Mouse (Mus musculus) heart, embryonic 10.5 days (tissue): ENCODE measurements around the gene Tmem147. TPM values are rescaled to one million over a fixed set of nuclear protein-coding genes. Genes with fewer than 3 reads are reported as not detected.

Experiments used
- DNase-seq: peaks from one replicate; pipeline ENCODE4 v3.0.0-alpha.2; 2017; ENCODE audit warnings: low spot score
- H3K27ac ChIP-seq: fragments of 300-500 bp; sonication (generic); 2 replicates; pipeline ENCODE4 v1.5.1; 2016; ENCODE audit warnings: mild to moderate bottlenecking
- H3K27me3 ChIP-seq: fragments of 300-500 bp; sonication (generic); 2 replicates; pipeline ENCODE4 v1.6.1; 2016; ENCODE audit warnings: mild to moderate bottlenecking; ENCODE audit not compliant: poor library complexity, insufficient read depth, severe bottlenecking
- H3K36me3 ChIP-seq: fragments of 300-500 bp; sonication (generic); 2 replicates; pipeline ENCODE4 v1.6.1; 2016; ENCODE audit warnings: mild to moderate bottlenecking, moderate library complexity
- H3K4me1 ChIP-seq: fragments of 300-500 bp; sonication (generic); 2 replicates; pipeline ENCODE4 v1.6.1; 2016; ENCODE audit warnings: mild to moderate bottlenecking
- H3K4me3 ChIP-seq: fragments of 300-500 bp; sonication (generic); 2 replicates; pipeline ENCODE4 v1.5.1; 2016; ENCODE audit warnings: mild to moderate bottlenecking, moderate library complexity
- H3K9me3 ChIP-seq: fragments of 300-500 bp; sonication (generic); 2 replicates; pipeline ENCODE4 v1.6.1; 2016; ENCODE audit warnings: mild to moderate bottlenecking, moderate library complexity
- WGBS: fragments of 180-500 bp; shearing (Covaris S2); methylation state at CpG from one replicate; pipeline ENCODE4 v1.1.7; 2016; 5-methylcytosine and 5-hydroxymethylcytosine counted together
- polyA plus RNA-seq: library from polyadenylated mRNA; unstranded; fragments of >200 nt; fragmentation: Nextera tagmentation; extraction: Ambion mirVana; gene quantifications from 2 replicates; pipeline ENCODE4 v1.2.1, GENCODE M21; 2016

The Tmem147 gene
- polyA plus RNA-seq: 183 and 189 TPM in 2 replicates

DNA sequence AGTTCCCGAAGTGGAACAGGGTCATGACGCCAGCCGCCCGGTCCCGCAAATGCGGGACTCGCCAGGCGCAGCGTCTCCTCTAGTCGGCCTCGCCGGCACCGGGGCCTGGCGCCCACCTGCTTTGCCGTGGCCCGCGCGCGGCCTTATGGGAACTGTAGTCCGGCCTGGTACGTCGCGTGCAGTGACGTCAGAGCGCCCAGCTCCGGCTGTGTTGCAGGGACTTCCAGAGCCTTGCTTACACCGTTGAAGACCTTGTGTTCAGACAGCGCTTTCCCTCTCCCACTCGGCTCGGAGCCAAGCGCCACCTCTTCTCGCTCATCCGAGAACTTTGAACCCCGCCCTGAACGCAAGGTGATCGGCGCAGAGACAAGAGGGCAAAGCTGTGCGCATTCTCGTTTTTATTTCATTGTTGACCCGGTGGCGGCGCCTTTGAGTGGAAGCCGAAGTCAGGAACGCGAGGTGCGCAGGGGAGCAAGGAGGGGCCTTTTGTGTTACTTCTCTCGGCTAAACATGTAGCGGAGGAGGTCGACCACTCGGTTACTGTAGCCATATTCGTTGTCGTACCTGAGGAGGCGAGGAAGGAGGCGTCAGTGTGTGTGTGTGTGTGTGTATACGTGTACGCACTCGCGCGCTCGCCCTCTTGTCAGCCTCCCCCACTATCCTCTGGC, at the start of gene Tmem147:
Gene Tmem147, minus strand, starts transcription at position 145 of the 668 bp plus-strand sequence.
- peaks cover 17% of the 10 kb centered on the region for H3K4me1 ChIP-seq
- peak; percentile 98 for DNase-seq
- peak within 1 kb of the TSS; percentile 85 for H3K4me3 ChIP-seq
- H3K27me3 ChIP-seq: no peaks in the 10 kb centered on the region
- peaks cover 44% of the 10 kb centered on the region for H3K36me3 ChIP-seq
- H3K27ac ChIP-seq: peak within 1 kb of the TSS; percentile 92
- H3K9me3 ChIP-seq: no peaks in the 10 kb centered on the region
- under 1% methylated on average over 60 of the region's 60 CpGs for WGBS

DNA sequence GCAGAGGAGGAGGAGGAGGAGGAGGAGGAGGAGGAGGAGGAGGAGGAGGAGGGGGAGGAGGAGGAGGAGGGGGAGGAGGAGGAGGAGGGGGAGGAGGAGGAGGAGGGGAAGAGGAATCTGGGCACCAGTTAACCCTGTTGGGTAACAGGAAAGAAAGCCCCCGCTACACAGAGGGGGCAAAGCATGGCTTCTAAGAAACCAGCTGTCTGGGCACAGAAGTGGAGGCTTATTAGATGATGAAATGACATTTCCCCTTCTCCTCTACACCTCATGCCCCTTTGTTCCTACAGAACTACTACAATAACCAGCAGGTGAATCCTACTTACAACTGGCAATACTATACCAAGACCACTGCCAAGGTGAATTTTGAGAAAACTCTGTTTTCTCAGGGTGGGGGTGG, 48.6 kb upstream of the Tmem147 start:
- no peaks in the 10 kb centered on the region for H3K9me3 ChIP-seq
- DNase-seq: no peak
- 67% methylated on average over 1 of the region's 1 CpGs for WGBS
- H3K36me3 ChIP-seq: no peaks in the 10 kb centered on the region
- H3K27me3 ChIP-seq: no peaks in the 10 kb centered on the region
- H3K27ac ChIP-seq: no peak overlapping the region
- H3K4me3 ChIP-seq: no peak overlapping the region
- H3K4me1 ChIP-seq: no peaks in the 10 kb centered on the region

DNA sequence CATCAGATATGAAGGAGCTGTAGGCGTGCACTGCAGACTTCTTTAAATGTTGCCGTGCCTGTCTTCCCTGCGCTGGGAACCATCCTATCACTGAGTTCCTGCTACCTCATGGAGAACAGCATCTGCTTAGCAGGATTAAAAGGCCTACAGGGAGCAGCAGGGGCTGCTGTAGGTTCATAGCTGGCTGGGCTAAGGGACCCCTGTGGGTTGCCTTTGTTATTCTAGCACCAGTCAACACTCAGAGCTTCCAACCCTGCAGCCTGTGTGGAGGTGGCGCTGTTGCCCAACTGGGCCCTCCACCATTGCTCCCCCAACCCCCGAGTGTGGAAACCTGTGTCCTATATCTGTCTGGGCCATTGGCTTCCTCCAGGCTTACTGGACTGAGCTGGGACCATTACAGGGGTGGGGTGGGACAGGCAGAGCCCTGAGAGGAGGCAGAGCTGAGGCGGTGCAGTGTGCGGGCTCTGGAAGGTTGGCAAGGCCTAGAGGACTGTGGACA, 47.8 kb upstream of the Tmem147 start:
- H3K36me3 ChIP-seq: no peaks in the 10 kb centered on the region
- H3K27me3 ChIP-seq: no peaks in the 10 kb centered on the region
- H3K4me3 ChIP-seq: no peak overlapping the region
- WGBS: 39% methylated on average over 7 of the region's 7 CpGs
- H3K4me1 ChIP-seq: no peaks in the 10 kb centered on the region
- H3K9me3 ChIP-seq: no peaks in the 10 kb centered on the region
- DNase-seq: no peak
- no peak overlapping the region for H3K27ac ChIP-seq

DNA sequence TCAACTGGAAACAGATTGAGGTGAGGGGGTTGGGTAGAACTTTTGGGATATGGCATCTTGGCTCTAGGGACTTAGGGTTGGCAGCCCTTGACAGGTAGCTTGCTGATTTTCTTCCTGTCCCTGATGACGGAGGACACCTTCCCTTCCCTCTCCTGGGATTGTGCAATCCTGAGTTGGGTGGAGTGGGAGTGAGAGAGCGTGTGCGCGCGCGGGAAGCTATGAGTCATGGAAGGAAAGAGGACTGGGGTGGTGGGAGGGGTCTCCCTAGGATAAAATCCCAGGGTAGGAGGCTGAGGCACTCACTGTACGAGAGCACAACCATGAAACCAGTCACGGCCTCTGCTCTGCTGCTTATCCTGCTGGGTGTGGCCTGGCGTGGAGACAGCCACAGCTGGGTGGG, 46.8 kb upstream of the Tmem147 start:
- H3K36me3 ChIP-seq: no peaks in the 10 kb centered on the region
- H3K27me3 ChIP-seq: no peaks in the 10 kb centered on the region
- no peak overlapping the region for H3K27ac ChIP-seq
- no peak for DNase-seq
- no peaks in the 10 kb centered on the region for H3K9me3 ChIP-seq
- 78% methylated on average over 9 of the region's 9 CpGs for WGBS
- no peak overlapping the region for H3K4me3 ChIP-seq
- H3K4me1 ChIP-seq: no peaks in the 10 kb centered on the region

DNA sequence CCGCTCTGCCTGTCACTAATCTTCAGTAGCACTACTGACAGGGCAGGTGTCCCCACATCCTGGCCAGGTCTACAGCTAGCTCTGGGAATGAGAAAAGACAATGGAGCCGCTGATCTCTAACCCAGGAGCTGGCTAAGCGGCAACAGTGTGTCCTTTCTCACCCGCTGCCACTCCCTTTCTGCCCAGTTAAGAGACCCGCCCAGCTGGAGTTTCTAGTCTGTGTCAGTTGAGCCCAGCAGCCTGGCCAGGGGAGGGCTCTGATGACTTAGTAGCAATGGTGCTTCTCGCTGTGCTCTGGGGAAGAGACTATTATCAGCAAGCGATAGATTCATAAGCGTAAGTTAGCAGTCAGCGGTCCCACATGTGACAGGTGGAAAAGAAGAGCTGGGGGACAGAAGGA, 39.9 kb upstream of the Tmem147 start:
- no peaks in the 10 kb centered on the region for H3K36me3 ChIP-seq
- DNase-seq: no peak
- WGBS: 31% methylated on average over 9 of the region's 9 CpGs
- peaks cover 5% of the 10 kb centered on the region; the same call in 1 of the 2 replicates for H3K27me3 ChIP-seq
- peaks cover 13% of the 10 kb centered on the region for H3K4me1 ChIP-seq
- no peaks in the 10 kb centered on the region for H3K9me3 ChIP-seq
- no peak overlapping the region for H3K27ac ChIP-seq
- H3K4me3 ChIP-seq: no peak overlapping the region

DNA sequence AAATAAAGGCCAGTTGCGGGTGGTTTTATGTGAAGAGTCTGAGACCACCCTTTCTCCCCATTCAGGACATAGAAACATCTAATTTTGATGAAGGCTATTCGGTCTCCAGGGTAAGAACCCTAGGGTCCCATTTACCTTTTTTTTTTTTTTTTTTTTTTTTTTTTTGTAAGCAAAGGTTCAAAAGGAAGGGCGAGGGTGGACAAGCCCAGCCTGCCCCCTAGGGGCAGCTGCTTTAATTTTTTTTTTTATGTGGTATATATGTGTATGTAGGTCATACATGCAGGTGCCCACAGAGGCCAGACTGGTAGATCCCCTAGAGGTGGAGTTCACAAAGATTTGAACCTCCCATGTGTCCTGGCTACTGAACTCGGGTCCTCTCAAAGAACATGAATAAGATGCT, 37.1 kb upstream of the Tmem147 start:
- 85% methylated on average over 4 of the region's 4 CpGs for WGBS
- no peak for DNase-seq
- H3K27me3 ChIP-seq: peaks cover 8% of the 10 kb centered on the region; the same call in 1 of the 2 replicates

DNA sequence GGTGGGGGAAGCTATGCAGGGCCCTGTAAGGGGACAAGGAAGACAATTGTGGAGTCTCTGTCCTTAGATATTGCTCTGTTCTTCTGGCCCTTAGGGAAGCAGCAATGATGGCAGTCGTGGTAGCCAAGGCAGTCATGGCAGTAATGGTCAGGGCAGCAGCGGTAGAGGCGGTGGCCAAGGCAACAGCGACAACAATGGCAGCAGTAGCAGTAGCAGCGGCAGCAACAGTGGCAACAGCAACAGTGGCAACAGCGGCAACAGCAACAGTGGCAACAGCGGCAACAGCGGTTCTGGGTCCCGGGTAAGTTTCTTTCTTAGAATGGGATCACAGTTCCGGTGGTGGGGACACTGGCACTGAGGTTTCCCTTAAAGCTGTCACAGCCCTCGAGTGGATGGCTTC, 35.8 kb upstream of the Tmem147 start:
- Histone ChIP-seq H3K27ac (no peak overlapping the region), H3K9me3 (no peaks in the 10 kb centered on the region), H3K36me3 (no peaks in the 10 kb centered on the region), H3K27me3 (peaks cover 8% of the 10 kb centered on the region; the same call in 1 of the 2 replicates), H3K4me1 (peaks cover 27% of the 10 kb centered on the region), H3K4me3 (peak overlapping the region; percentile 29; the same call in 1 of the 2 replicates)
- DNase-seq: no peak
- 39% methylated on average over 11 of the region's 11 CpGs for WGBS

More for the DNA sequence above, 37.1 kb upstream of the Tmem147 start:
- no peak overlapping the region for H3K4me3 ChIP-seq
- H3K36me3 ChIP-seq: no peaks in the 10 kb centered on the region
- H3K4me1 ChIP-seq: peaks cover 18% of the 10 kb centered on the region
- H3K9me3 ChIP-seq: no peaks in the 10 kb centered on the region
- H3K27ac ChIP-seq: no peak overlapping the region

DNA sequence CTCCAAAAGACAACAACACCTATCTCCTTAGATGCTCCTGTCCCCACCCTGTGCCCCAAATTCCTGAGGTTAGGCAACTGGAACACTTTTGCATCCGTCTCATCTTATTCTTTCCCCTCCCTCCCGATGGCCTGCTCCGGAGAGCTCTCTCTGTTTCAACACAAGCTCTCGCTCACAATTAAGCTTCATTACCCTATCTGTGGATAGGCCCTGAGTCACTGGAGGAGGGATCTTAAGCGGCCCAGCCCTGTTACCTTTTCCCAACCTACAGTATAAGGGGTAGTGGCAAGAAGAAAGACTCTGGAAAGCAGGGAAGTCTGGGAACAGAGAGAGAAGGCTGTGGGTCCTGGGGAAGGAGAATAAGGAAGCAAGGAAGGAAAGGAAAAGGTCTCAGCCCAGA, 34.1 kb upstream of the Tmem147 start, which contains the start of gene Dmkn:
Gene Dmkn, plus strand, starts transcription at position 301 of the 400 bp plus-strand sequence.
- no peak within 1 kb of the TSS for H3K4me3 ChIP-seq
- WGBS: 54% methylated on average over 5 of the region's 5 CpGs
- H3K4me1 ChIP-seq: peaks cover 33% of the 10 kb centered on the region
- no peaks in the 10 kb centered on the region for H3K9me3 ChIP-seq
- H3K27ac ChIP-seq: no peak within 1 kb of the TSS
- no peak for DNase-seq
- no peaks in the 10 kb centered on the region for H3K36me3 ChIP-seq
- H3K27me3 ChIP-seq: peaks cover 8% of the 10 kb centered on the region; the same call in 1 of the 2 replicates

DNA sequence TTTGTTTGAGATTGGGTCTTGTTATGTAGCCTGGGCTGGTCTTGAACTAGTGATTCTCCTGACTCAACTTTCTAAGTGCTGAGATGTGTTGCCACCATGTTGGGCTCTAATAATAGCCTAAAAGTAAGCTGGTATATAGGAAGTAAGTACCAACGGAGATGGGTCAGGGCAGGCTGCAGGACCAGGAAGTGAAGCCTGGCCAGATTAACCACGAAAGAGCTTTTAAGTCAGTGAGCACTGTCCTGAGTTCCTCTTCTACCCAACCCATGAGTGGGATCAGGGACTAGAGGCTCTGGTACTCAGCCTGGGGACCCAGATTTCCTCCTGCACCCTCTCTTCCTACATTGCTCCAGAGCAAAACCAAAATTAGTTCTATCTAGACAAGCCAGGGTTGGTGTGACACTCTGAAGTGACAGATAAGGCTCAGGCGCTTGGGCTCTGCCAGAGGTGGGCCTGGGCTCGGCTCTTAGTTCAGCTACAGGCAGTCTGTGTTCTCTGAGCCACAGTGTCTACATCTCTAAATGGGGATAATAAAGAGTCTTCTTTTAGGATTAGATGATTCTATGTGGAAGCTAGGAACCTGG, 32.5 kb upstream of the Tmem147 start:
- DNase-seq: no peak
- Histone ChIP-seq H3K9me3 (no peaks in the 10 kb centered on the region), H3K27ac (no peak overlapping the region), H3K4me3 (no peak overlapping the region), H3K4me1 (peaks cover 30% of the 10 kb centered on the region), H3K36me3 (no peaks in the 10 kb centered on the region), H3K27me3 (peaks cover 8% of the 10 kb centered on the region; the same call in 1 of the 2 replicates)
- 44% methylated on average over 4 of the region's 4 CpGs for WGBS

DNA sequence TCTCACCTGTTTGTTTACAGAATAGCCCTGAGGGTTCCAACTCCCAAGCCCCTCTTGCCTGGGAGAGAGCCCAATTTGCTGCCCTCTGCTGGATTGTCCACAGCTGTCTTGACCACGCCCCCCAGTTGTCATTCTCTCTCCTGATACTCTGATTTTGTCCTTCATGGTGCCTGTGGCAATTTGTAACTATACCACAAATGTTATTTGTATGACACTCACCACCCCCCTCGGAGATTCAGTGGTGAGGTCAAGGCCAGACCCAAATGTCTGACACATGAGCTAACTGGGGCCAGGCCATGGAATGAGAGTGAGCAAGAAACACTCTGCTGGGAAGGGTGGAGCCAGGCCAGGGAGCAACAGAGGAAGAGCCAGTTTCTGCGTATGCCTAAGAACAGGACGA, 29.5 kb upstream of the Tmem147 start:
- Histone ChIP-seq H3K4me1 (peaks cover 23% of the 10 kb centered on the region), H3K4me3 (no peak overlapping the region), H3K9me3 (peaks cover 6% of the 10 kb centered on the region; the same call in 1 of the 2 replicates), H3K27ac (no peak overlapping the region), H3K36me3 (peaks cover 18% of the 10 kb centered on the region), H3K27me3 (0 out of 2 replicates have a peak, but pooled peaks cover 2% of the 10 kb centered on the region)
- DNase-seq: no peak
- WGBS: 31% methylated on average over 4 of the region's 4 CpGs

DNA sequence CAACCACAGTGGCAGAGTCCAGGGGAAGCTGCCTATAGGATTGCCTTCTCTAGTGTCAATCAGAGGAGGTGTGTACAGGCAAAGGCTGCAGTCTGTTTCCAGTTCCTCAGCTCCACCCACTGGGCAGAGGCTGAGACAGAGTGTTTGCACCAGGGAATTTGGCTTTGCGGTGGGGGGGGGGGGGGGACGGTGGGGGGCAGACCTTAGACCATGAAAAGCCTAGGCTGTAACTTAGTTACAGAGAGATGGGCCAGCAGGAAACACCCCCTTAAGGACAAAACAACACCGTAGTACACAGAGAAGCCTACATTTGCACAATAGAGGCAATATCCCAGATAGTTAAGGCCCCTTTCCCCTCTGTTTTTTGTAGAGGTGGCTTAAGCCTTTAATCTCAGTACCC, 27.7 kb upstream of the Tmem147 start:
- no peak for DNase-seq
- Histone ChIP-seq H3K36me3 (peaks cover 18% of the 10 kb centered on the region), H3K27ac (no peak overlapping the region), H3K27me3 (no peaks in the 10 kb centered on the region), H3K9me3 (peaks cover 6% of the 10 kb centered on the region; the same call in 1 of the 2 replicates), H3K4me3 (no peak overlapping the region), H3K4me1 (peaks cover 21% of the 10 kb centered on the region)
- WGBS: 62% methylated on average over 3 of the region's 3 CpGs

DNA sequence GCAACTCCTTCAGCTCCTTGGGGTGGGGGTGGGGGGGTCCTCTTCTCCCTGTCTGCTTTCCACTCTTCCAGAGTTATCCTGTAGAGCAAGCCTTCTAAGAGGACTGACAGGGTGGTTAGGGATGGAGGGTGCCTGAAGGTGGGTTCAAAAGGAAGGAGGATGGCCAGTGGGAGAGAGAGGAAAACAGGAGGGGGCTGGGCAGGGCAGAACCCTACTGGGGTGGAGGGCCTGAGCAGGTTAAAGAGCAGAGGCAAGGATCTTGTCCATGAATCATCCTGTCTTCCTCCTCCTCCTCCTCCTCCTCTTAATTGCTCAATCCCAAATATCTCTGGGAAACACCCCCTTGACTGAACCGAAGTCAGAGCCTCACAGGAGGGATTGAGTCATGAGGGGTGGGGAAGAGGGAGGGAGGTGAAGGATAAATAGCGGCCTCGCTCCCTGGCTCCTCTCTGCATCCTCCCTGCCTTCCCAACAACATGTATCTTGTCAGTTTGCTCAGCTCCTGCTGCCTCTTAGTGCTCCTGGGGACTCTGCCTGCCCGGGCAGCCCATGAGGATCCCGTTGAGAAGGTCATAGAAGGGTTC, 21.8 kb upstream of the Tmem147 start, which contains the start of gene Sbsn:
Gene Sbsn, plus strand, starts transcription at position 386 of the 584 bp plus-strand sequence.
- H3K36me3 ChIP-seq: peaks cover 16% of the 10 kb centered on the region
- H3K27me3 ChIP-seq: no peaks in the 10 kb centered on the region
- no peak within 1 kb of the TSS for H3K27ac ChIP-seq
- H3K4me1 ChIP-seq: peaks cover 10% of the 10 kb centered on the region
- 44% methylated on average over 5 of the region's 5 CpGs for WGBS
- H3K4me3 ChIP-seq: no peak within 1 kb of the TSS
- peaks cover 6% of the 10 kb centered on the region; the same call in 1 of the 2 replicates for H3K9me3 ChIP-seq
- no peak for DNase-seq
